Mouse (Mus musculus): ENCODE measurements around the gene Brk1. TPM values are rescaled to one million over a fixed set of nuclear protein-coding genes. Genes with fewer than 3 reads are reported as not detected.

Gene Brk1
- polyA plus RNA-seq, 1 experiment from 2014 or later: 208 TPM

DNA sequence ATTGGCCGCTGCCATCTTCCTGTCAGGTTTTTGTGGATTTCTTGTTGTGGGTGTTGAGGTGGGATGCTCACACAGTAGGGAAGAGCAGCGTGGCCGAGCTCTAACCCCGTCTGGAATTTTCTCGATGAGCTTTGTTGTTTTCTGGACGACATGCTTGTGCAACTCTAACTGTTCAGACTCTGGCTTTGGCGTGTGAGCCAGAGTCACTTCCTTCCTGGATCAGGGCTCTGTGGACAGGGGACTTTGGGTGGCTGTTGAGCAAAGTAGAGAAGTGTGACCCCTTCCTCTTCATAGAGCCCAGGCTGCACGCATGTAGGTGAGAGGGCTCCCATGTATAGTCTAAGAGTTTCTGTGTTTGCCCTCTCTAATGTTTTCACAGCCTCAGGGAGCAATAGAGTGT is 49.5 kb downstream of the Brk1 start:
- no peak overlapping the region for H3K4me3 ChIP-seq
- no peak overlapping the region for H3K27ac ChIP-seq (replicated peaks)
- H3K27me3 ChIP-seq (replicated peaks; ENCODE audit: low read depth, poor library complexity, severe bottlenecking): no peaks in the 10 kb centered on the region
- H3K36me3 ChIP-seq (replicated peaks): no peaks in the 10 kb centered on the region
- H3K9me3 ChIP-seq: no peaks in the 10 kb centered on the region
- peaks cover 6% of the 10 kb centered on the region; the same call in 1 of the 2 replicates for H3K4me1 ChIP-seq
- 88% methylated on average over 8 of the region's 8 CpGs for WGBS
- no peak for DNase-seq (ENCODE audit: low spot score)

GRCm38 (mm10) chr6:113654753-113655397 is 50.3 kb downstream of the Brk1 start:
- Histone ChIP-seq H3K27ac (replicated peaks) (no peak overlapping the region), H3K9me3 (no peaks in the 10 kb centered on the region), H3K4me3 (no peak overlapping the region), H3K27me3 (replicated peaks; ENCODE audit: low read depth, poor library complexity, severe bottlenecking) (no peaks in the 10 kb centered on the region), H3K36me3 (replicated peaks) (no peaks in the 10 kb centered on the region), H3K4me1 (0 out of 2 replicates have a peak, but pooled peaks cover 6% of the 10 kb centered on the region)
- 82% methylated on average over 16 of the region's 16 CpGs for WGBS
- no peak for DNase-seq (ENCODE audit: low spot score)

GRCm38 (mm10) chr6:113655475-113655874 is 50.9 kb downstream of the Brk1 start:
- H3K36me3 ChIP-seq (replicated peaks): no peaks in the 10 kb centered on the region
- no peak overlapping the region for H3K27ac ChIP-seq (replicated peaks)
- DNase-seq (ENCODE audit: low spot score): no peak
- WGBS: 93% methylated on average over 3 of the region's 3 CpGs
- no peaks in the 10 kb centered on the region for H3K27me3 ChIP-seq (replicated peaks; ENCODE audit: low read depth, poor library complexity, severe bottlenecking)
- peaks cover 9% of the 10 kb centered on the region for H3K4me1 ChIP-seq
- H3K4me3 ChIP-seq: no peak overlapping the region
- H3K9me3 ChIP-seq: no peaks in the 10 kb centered on the region

- Histone ChIP-seq H3K9me3 (no peaks in the 10 kb centered on the region), H3K36me3 (replicated peaks) (no peaks in the 10 kb centered on the region), H3K27me3 (replicated peaks; ENCODE audit: low read depth, poor library complexity, severe bottlenecking) (no peaks in the 10 kb centered on the region), H3K27ac (replicated peaks) (no peak overlapping the region), H3K4me3 (no peak overlapping the region), H3K4me1 (peaks cover 22% of the 10 kb centered on the region)
- 84% methylated on average over 6 of the region's 6 CpGs for WGBS
- DNase-seq (ENCODE audit: low spot score): no peak
Measured at GRCm38 (mm10) chr6:113656847-113657246, 52.3 kb downstream of the Brk1 start.

DNA sequence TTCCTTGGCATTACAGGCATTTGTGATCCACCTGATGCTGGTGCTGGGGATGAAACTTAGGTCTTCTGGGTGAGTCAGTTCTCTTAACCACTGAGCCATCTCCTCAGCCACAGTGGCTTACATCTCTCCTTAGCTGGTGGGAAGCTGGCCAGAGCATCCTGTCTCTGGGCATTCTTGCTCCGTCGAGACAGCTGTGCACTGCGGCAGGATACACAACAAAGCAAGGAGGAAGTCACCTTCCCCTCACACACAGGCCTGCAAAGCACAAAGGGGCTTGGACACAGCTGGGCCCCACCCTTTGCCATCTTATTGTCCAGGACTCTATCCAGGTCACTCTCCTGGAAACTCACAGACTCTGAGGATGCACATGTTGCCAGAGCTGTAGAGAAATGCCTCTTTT is 53.7 kb downstream of the Brk1 start:
- H3K4me1 ChIP-seq: peaks cover 25% of the 10 kb centered on the region
- 66% methylated on average over 3 of the region's 3 CpGs for WGBS

DNA sequence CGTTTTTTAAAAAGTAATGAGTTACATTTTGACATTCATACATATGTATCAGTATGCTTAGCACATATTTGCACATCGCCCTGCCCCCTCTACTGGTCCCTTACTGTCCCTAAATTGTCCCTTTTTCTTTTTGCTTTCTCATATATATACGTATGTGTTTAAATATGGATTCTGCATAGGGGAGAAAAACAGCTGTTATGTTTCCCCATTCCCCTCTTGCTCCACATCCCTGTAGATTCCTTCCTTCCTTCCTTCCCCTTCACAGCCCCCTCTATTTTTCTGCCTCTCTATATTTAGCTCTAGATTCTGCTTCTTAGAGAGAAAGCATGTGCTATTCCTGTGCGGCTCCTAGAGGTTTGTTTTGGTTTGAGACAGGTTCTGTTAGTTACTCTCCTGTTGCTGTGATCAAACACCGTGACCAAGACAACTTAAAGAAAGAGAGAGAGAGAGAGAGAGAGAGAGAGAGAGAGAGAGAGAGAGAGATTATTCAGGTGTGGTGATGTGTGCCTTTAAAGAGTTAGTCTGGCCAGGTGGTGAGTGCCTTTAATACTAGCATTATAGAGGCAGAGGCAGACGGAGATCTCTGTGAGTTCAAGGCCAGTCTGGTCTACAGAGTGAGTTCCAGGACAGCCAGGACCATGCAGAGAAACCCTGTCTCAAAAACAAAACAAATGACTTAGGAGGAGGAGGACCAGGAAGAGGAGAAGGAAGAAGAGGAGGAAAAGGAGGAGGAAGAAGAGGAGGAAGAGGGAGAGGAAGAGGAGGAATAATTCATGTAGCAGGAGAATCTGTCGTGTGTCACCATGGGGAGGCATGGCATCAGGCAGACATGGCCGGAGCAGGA is 55.3 kb downstream of the Brk1 start:
- DNase-seq (ENCODE audit: low spot score): no peak
- WGBS: 77% methylated on average over 8 of the region's 8 CpGs

More for the DNA sequence above, 53.7 kb downstream of the Brk1 start:
- no peak for DNase-seq (ENCODE audit: low spot score)
- Histone ChIP-seq H3K27me3 (replicated peaks; ENCODE audit: low read depth, poor library complexity, severe bottlenecking) (no peaks in the 10 kb centered on the region), H3K4me3 (no peak overlapping the region), H3K27ac (replicated peaks) (no peak overlapping the region), H3K9me3 (no peaks in the 10 kb centered on the region), H3K36me3 (replicated peaks) (no peaks in the 10 kb centered on the region)

GRCm38 (mm10) chr6:113660492-113661352 is 56.1 kb downstream of the Brk1 start:
- peak overlapping the region; percentile 44; the same call in 1 of the 2 replicates for H3K27ac ChIP-seq (replicated peaks)
- H3K27me3 ChIP-seq (replicated peaks; ENCODE audit: low read depth, poor library complexity, severe bottlenecking): no peaks in the 10 kb centered on the region
- H3K4me1 ChIP-seq: peaks cover 25% of the 10 kb centered on the region
- H3K36me3 ChIP-seq (replicated peaks): no peaks in the 10 kb centered on the region
- no peaks in the 10 kb centered on the region for H3K9me3 ChIP-seq
- 69% methylated on average over 14 of the region's 14 CpGs for WGBS
- no peak for DNase-seq (ENCODE audit: low spot score)
- H3K4me3 ChIP-seq: no peak overlapping the region

More for the DNA sequence above, 55.3 kb downstream of the Brk1 start:
- Histone ChIP-seq H3K9me3 (no peaks in the 10 kb centered on the region), H3K27ac (replicated peaks) (no peak overlapping the region), H3K36me3 (replicated peaks) (no peaks in the 10 kb centered on the region), H3K4me1 (peaks cover 25% of the 10 kb centered on the region), H3K27me3 (replicated peaks; ENCODE audit: low read depth, poor library complexity, severe bottlenecking) (no peaks in the 10 kb centered on the region), H3K4me3 (no peak overlapping the region)

DNA sequence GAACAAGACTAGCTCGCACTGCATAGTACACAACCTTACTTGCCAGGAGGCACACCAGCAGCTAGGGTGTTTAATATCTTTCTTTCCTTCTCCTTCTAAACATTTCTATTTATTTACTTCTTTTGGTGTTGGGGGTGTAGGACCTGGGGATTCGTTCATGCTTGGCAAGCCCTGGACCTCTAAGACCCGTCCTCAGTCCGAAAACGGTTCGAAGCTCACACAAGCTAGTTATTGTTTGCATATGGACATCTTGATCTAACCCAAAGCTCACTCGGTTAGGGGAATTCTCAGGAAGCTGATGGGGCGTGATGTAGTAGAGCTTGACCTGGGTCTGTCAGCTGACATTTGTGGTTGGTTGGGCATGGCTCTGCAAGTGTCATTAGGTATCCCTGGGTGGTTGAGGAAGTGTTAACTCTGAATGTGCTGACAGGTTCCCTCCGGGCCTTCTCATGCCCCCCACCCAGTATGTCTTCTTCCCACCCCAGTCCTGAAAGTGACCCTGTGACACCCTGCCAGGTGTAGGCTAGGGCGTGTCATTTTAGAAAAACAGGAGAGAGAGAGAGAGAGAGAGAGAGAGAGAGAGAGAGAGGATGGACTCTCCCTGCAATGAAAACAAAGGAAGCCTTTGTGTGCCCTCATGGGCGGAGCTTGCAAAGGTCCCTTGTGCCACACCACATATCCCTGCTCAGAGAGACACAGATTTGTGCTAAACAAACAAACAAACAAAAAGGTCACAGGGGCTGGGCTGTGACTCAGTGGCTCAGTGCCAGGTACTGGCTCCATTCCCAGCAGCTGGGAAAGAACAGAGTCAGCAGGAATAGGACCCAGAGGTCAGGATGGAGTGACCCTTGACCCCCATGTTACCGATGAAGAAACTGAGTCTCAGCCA is 57.0 kb downstream of the Brk1 start:
- Histone ChIP-seq H3K36me3 (replicated peaks) (no peaks in the 10 kb centered on the region), H3K27ac (replicated peaks) (peak overlapping the region; percentile 44; the same call in 1 of the 2 replicates), H3K27me3 (replicated peaks; ENCODE audit: low read depth, poor library complexity, severe bottlenecking) (no peaks in the 10 kb centered on the region), H3K4me1 (peaks cover 25% of the 10 kb centered on the region), H3K4me3 (no peak overlapping the region), H3K9me3 (no peaks in the 10 kb centered on the region)
- 53% methylated on average over 12 of the region's 12 CpGs for whole genome bisulfite sequencing
- no peak for DNase-seq (ENCODE audit: low spot score)

GRCm38 (mm10) chr6:113662964-113663700 is 58.6 kb downstream of the Brk1 start:
- no peak overlapping the region for H3K27ac ChIP-seq (replicated peaks)
- H3K4me3 ChIP-seq: no peak overlapping the region
- H3K9me3 ChIP-seq: no peaks in the 10 kb centered on the region
- no peaks in the 10 kb centered on the region for H3K27me3 ChIP-seq (replicated peaks; ENCODE audit: low read depth, poor library complexity, severe bottlenecking)
- 94% methylated on average over 8 of the region's 8 CpGs for WGBS
- peaks cover 33% of the 10 kb centered on the region for H3K4me1 ChIP-seq
- no peak for DNase-seq (ENCODE audit: low spot score)
- no peaks in the 10 kb centered on the region for H3K36me3 ChIP-seq (replicated peaks)

- H3K27me3 ChIP-seq (replicated peaks; ENCODE audit: low read depth, poor library complexity, severe bottlenecking): no peaks in the 10 kb centered on the region
- H3K4me1 ChIP-seq: peaks cover 44% of the 10 kb centered on the region
- H3K4me3 ChIP-seq: no peak overlapping the region
- 91% methylated on average over 7 of the region's 7 CpGs for WGBS
- no peak for DNase-seq (ENCODE audit: low spot score)
- H3K36me3 ChIP-seq (replicated peaks): no peaks in the 10 kb centered on the region
- H3K27ac ChIP-seq (replicated peaks): no peak overlapping the region; the same call in 1 of the 2 replicates
- no peaks in the 10 kb centered on the region for H3K9me3 ChIP-seq
Measured at GRCm38 (mm10) chr6:113664305-113664704, 59.7 kb downstream of the Brk1 start.
